Mouse (Mus musculus): Measurements from ENCODE around the gene Rnf183.

Gene Rnf183

GRCm38 (mm10) chr4:62430678-62431077 is 4.4 kb downstream of the Rnf183 start:
- DNase-seq (ENCODE audit: low spot score in 2 of 2): no peak

- no peak for DNase-seq (ENCODE audit: low spot score in 2 of 2)
Measured at GRCm38 (mm10) chr4:62429616-62430015, 5.4 kb downstream of the Rnf183 start.

GRCm38 (mm10) chr4:62427978-62428758 is 6.9 kb downstream of the Rnf183 start:
- no peak for DNase-seq (ENCODE audit: low spot score in 2 of 2)

GRCm38 (mm10) chr4:62425891-62426290 is 9.2 kb downstream of the Rnf183 start:
- no peak for DNase-seq (ENCODE audit: low spot score in 2 of 2)

GRCm38 (mm10) chr4:62419091-62419490 is 16.0 kb downstream of the Rnf183 start:
- no peak for DNase-seq (ENCODE audit: low spot score in 2 of 2)

GRCm38 (mm10) chr4:62418448-62418847 is 16.6 kb downstream of the Rnf183 start:
- DNase-seq (ENCODE audit: low spot score in 2 of 2): no peak

GRCm38 (mm10) chr4:62411606-62412005 is 23.4 kb downstream of the Rnf183 start:
- DNase-seq (ENCODE audit: low spot score in 2 of 2): no peak

GRCm38 (mm10) chr4:62410325-62410724 is 24.7 kb downstream of the Rnf183 start:
- DNase-seq (ENCODE audit: low spot score in 2 of 2): no peak

- no peak for DNase-seq (ENCODE audit: low spot score in 2 of 2)
Measured at GRCm38 (mm10) chr4:62409615-62410014, 25.4 kb downstream of the Rnf183 start.

- peak; percentile 94 to 98 for DNase-seq (ENCODE audit: low spot score in 2 of 2)
Measured at GRCm38 (mm10) chr4:62408601-62409282, 26.3 kb downstream of the Rnf183 start, which contains the start of the genes Cdc26 and Prpf4. Gene Cdc26 (minus strand): TSS chr4:62408642. Gene Prpf4 (plus strand): TSS chr4:62408797.

- DNase-seq (ENCODE audit: low spot score in 2 of 2): peak; percentile 25 to 61
Measured at GRCm38 (mm10) chr4:62407730-62408582, 27.1 kb downstream of the Rnf183 start.

- no peak for DNase-seq (ENCODE audit: low spot score in 2 of 2)
Measured at GRCm38 (mm10) chr4:62406133-62406532, 28.9 kb downstream of the Rnf183 start.

GRCm38 (mm10) chr4:62398956-62399355 is 36.1 kb downstream of the Rnf183 start:
- DNase-seq (ENCODE audit: low spot score in 2 of 2): no peak

- no peak for DNase-seq (ENCODE audit: low spot score in 2 of 2)
Measured at GRCm38 (mm10) chr4:62397616-62398365, 37.3 kb downstream of the Rnf183 start.

- no peak for DNase-seq (ENCODE audit: low spot score in 2 of 2)
Measured at GRCm38 (mm10) chr4:62395806-62396205, 39.2 kb downstream of the Rnf183 start.

GRCm38 (mm10) chr4:62393459-62393858 is 41.6 kb downstream of the Rnf183 start:
- no peak for DNase-seq (ENCODE audit: low spot score in 2 of 2)

- no peak for DNase-seq (ENCODE audit: low spot score in 2 of 2)
Measured at GRCm38 (mm10) chr4:62391892-62392291, 43.2 kb downstream of the Rnf183 start.

- no peak for DNase-seq (ENCODE audit: low spot score in 2 of 2)
Measured at GRCm38 (mm10) chr4:62389592-62390512, 45.2 kb downstream of the Rnf183 start.

- no peak for DNase-seq (ENCODE audit: low spot score in 2 of 2)
Measured at GRCm38 (mm10) chr4:62385439-62385838, 49.6 kb downstream of the Rnf183 start.

- DNase-seq (ENCODE audit: low spot score in 2 of 2): no peak
Measured at GRCm38 (mm10) chr4:62384159-62384558, 50.9 kb downstream of the Rnf183 start.

All from thymus, postnatal 10 days (tissue).